Mouse (Mus musculus) myocyte (in vitro differentiated cells): ENCODE data around the gene Olfr559. TPM values are rescaled to one million over a fixed set of nuclear protein-coding genes. Genes with fewer than 3 reads are reported as not detected.

Experiments used
- H3K27me3 ChIP-seq: one replicate; pipeline ENCODE4 v1.6.1; 2011; ENCODE audit not compliant: control insufficient read depth, insufficient read depth, insufficient read length
- H3K36me3 ChIP-seq: one replicate; pipeline ENCODE4 v1.6.1; 2011; ENCODE audit not compliant: control insufficient read depth, insufficient read depth
- H3K4me2 ChIP-seq: one replicate; pipeline ENCODE4 v1.6.1; 2011; ENCODE audit warnings: low read depth, control low read depth
- H3K4me3 ChIP-seq: one replicate; pipeline ENCODE4 v1.5.1; 2011; ENCODE audit warnings: mild to moderate bottlenecking, control low read depth, moderate library complexity
- H3K79me2 ChIP-seq: one replicate; pipeline ENCODE4 v1.6.1; 2011; ENCODE audit not compliant: control insufficient read depth, insufficient read depth
- H3ac ChIP-seq: one replicate; pipeline ENCODE4 v1.6.1; 2011; ENCODE audit not compliant: control insufficient read depth, insufficient read length
- CEBPB ChIP-seq: IDR thresholded peaks from 2 replicates; pipeline ENCODE4 v1.6.1; 2011; ENCODE audit warnings: mild to moderate bottlenecking, moderate library complexity; ENCODE audit not compliant: poor library complexity, insufficient read depth, severe bottlenecking
- E2F4 ChIP-seq: IDR thresholded peaks from one replicate; pipeline ENCODE4 v1.6.1; 2011; ENCODE audit warnings: mild to moderate bottlenecking, control low read depth, moderate library complexity; ENCODE audit not compliant: insufficient read depth
- MAX ChIP-seq: IDR thresholded peaks from one replicate; pipeline ENCODE4 v1.6.1; 2011; ENCODE audit warnings: low read depth, mild to moderate bottlenecking, control low read depth
- MYOD1 ChIP-seq, 3 experiments: IDR thresholded peaks; one replicate each; pipeline ENCODE4 v1.6.1; 2011; ENCODE audit warnings: control low read depth in 2 of 3, low read depth in 2 of 3, mild to moderate bottlenecking in 2 of 3, moderate library complexity in 1 of 3; ENCODE audit not compliant: insufficient read length in 2 of 3, control insufficient read depth in 1 of 3
- MYOG ChIP-seq, 3 experiments: IDR thresholded peaks; one replicate each; pipeline ENCODE4 v1.6.1; 2011; ENCODE audit warnings: control low read depth in 2 of 3, low read depth in 2 of 3, mild to moderate bottlenecking in 2 of 3; ENCODE audit not compliant: insufficient read length in 2 of 3, control insufficient read depth in 1 of 3, insufficient read depth in 1 of 3
- POLR2A ChIP-seq: IDR thresholded peaks from one replicate; pipeline ENCODE4 v1.6.1; 2011; ENCODE audit warnings: low read depth, mild to moderate bottlenecking, control low read depth, moderate library complexity; ENCODE audit not compliant: insufficient read length
- POLR2AphosphoS2 ChIP-seq: IDR thresholded peaks from one replicate; pipeline ENCODE4 v1.6.1; 2011; ENCODE audit warnings: low read depth, control low read depth; ENCODE audit not compliant: insufficient read length
- REST ChIP-seq: IDR thresholded peaks from one replicate; pipeline ENCODE4 v1.6.1; 2011; ENCODE audit warnings: mild to moderate bottlenecking, control low read depth, moderate library complexity; ENCODE audit not compliant: insufficient read depth, insufficient read length
- SRF ChIP-seq: IDR thresholded peaks from one replicate; pipeline ENCODE4 v1.6.1; 2011; ENCODE audit warnings: low read depth; ENCODE audit not compliant: control insufficient read depth, insufficient read length
- TCF12 ChIP-seq: IDR thresholded peaks from one replicate; pipeline ENCODE4 v1.6.1; 2011; ENCODE audit warnings: mild to moderate bottlenecking, control low read depth; ENCODE audit not compliant: poor library complexity, insufficient read depth, severe bottlenecking
- TCF3 ChIP-seq: IDR thresholded peaks from one replicate; pipeline ENCODE4 v1.6.1; 2011; ENCODE audit warnings: low read depth, control low read depth; ENCODE audit not compliant: insufficient read length
- USF1 ChIP-seq: IDR thresholded peaks from one replicate; pipeline ENCODE4 v1.6.1; 2011; ENCODE audit warnings: low read depth, mild to moderate bottlenecking, control low read depth, moderate library complexity
- polyA plus RNA-seq: library from polyadenylated mRNA; unstranded; fragments of >200 nt; fragmentation: generic; extraction: Trizol; gene quantifications from one replicate; pipeline ENCODE4 v1.2.1, GENCODE M21; 2012; ENCODE audit warnings: missing spikeins

Gene Olfr559
- polyA plus RNA-seq, 1 experiment, result not detected

DNA sequence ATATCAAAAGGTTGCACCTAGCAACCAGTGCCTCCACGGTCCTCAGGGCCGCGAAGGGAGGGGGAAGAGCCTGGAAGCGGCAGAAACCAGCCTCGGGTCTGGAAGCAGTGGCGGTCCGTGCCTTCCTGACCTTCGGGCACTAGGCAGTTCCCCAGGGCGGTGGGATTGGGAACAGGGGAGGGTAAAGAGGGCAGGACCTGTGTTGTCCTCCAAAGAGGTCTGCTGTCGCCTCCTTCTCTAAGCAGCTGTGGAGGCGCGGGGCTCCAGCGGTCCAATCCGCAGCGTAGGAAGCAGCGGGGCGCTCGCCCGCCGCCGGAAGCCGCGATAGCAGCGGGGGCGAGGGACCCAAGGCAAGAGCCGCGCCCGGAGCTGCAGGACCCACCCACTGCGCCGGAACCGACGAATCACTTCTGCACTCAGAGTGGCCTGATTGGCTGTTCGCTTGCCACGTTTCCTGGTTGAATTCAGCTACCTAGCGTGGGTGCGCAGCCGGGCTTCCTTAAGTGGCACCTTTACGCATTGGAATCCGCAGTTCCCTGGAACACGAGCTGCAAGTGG is 40.3 kb downstream of the Olfr559 start, which contains the start of gene Trim68:
TSS of gene Trim68 (minus strand) at position 384 of the 558 bp plus-strand sequence.
- H3K4me2 ChIP-seq, result peak within 1 kb of the TSS; percentile 82
- TF ChIP-seq POLR2AphosphoS2 (peak; percentile 38), USF1 (peak; percentile 38), MYOG (IDR thresholded peaks at IDR 0.05; ENCODE audit: control insufficient read depth in 1 of 3, insufficient read depth in 1 of 3, insufficient read length in 2 of 3, low read depth in 2 of 3) (no peak), E2F4 (no peak), REST (no peak), CEBPB (no peak), POLR2A (peak; percentile 66), TCF12 (no peak), MYOD1 (IDR thresholded peaks at IDR 0.05; ENCODE audit: control insufficient read depth in 1 of 3, insufficient read length in 2 of 3, low read depth in 2 of 3) (peak in 1 of 3 experiments; percentile 11), MAX (no peak), SRF (no peak), TCF3 (no peak)

DNA sequence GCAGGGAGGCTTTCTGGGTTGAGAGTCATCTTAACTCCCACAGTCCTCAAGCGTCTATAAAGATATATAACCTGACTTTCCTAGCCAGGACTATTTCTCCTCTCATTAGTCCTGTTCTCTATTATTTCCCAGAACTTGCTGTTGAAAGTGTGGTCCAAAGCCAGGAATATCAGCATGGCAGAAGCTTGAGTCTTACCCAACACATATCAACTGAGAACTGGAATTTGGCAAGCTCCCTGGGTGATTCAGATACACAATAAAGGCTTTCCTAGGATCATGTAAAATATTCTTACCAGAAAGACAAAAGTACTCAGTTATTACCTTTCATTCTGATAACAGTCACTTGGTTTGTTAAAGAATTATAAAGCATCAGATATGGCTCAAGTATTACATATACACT is 45.4 kb downstream of the Olfr559 start:
- Histone ChIP-seq H3K4me2 (no peak overlapping the region), H3K4me3 (no peak overlapping the region), H3K79me2 (no peaks in the 10 kb centered on the region), H3K27me3 (no peaks in the 10 kb centered on the region), H3K36me3 (no peaks in the 10 kb centered on the region), H3ac (no peak overlapping the region)
- no peak for TF ChIP-seq POLR2A
- TF ChIP-seq MAX, result no peak
- TF ChIP-seq REST, result no peak
- TF ChIP-seq USF1, result no peak
- no peak for TF ChIP-seq E2F4

More for the DNA sequence above, 40.3 kb downstream of the Olfr559 start, which contains the start of gene Trim68:
- H3K36me3 ChIP-seq, result no peaks in the 10 kb centered on the region
- no peak within 1 kb of the TSS for H3ac ChIP-seq
- peak within 1 kb of the TSS; percentile 35 for H3K4me3 ChIP-seq
- no peaks in the 10 kb centered on the region for H3K27me3 ChIP-seq
- no peaks in the 10 kb centered on the region for H3K79me2 ChIP-seq

DNA sequence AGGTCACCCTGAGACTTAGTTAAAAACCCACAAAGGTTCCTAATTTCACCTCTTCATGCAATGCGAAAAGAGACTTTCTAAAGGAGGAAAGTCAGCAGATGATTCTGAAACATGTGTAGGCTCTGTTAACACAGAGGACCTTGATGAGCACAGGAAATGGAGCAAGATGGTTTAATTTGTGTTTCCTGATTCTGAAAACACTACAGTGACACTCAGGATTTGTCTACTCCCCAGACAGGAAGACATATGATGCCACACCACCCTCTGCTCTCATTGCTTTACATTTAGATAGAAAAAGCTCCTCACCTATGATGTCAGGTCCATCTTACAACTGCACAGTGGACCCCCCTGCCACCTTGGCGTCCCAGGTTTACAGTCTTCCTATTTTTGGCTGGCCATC is 51.1 kb downstream of the Olfr559 start:
- H3ac ChIP-seq, result no peak overlapping the region
- TF ChIP-seq CEBPB (no peak), MYOG (IDR thresholded peaks at IDR 0.05; ENCODE audit: control insufficient read depth in 1 of 3, insufficient read depth in 1 of 3, insufficient read length in 2 of 3, low read depth in 2 of 3) (no peak), USF1 (no peak), TCF12 (no peak), E2F4 (no peak), SRF (no peak), MAX (no peak), MYOD1 (IDR thresholded peaks at IDR 0.05; ENCODE audit: control insufficient read depth in 1 of 3, insufficient read length in 2 of 3, low read depth in 2 of 3) (no peak), POLR2AphosphoS2 (no peak), TCF3 (no peak)
- no peak overlapping the region for H3K4me2 ChIP-seq
- no peaks in the 10 kb centered on the region for H3K36me3 ChIP-seq
- H3K4me3 ChIP-seq, result no peak overlapping the region
- no peaks in the 10 kb centered on the region for H3K27me3 ChIP-seq
- no peaks in the 10 kb centered on the region for H3K79me2 ChIP-seq

Other genes starting within 250 kb of the Olfr559 start
- not detected for gene Olfr543, start 245.8 kb downstream of the Olfr559 start, polyA plus RNA-seq
- gene Olfr544, start 239.2 kb downstream of the Olfr559 start, polyA plus RNA-seq, result not detected
- gene Olfr545, start 227.9 kb downstream of the Olfr559 start, polyA plus RNA-seq, result not detected
- not detected for gene Olfr547, start 192.7 kb downstream of the Olfr559 start, polyA plus RNA-seq
- not detected for gene Olfr548-ps1, start 186.6 kb downstream of the Olfr559 start, polyA plus RNA-seq
- not detected for gene Olfr549, start 177.6 kb downstream of the Olfr559 start, polyA plus RNA-seq
- 0.43 TPM for gene Trim21, start 162.0 kb downstream of the Olfr559 start, polyA plus RNA-seq
- gene Olfr550, start 156.0 kb downstream of the Olfr559 start, polyA plus RNA-seq, result not detected
- gene Olfr551, start 135.6 kb downstream of the Olfr559 start, polyA plus RNA-seq, result not detected
- gene Olfr552, start 129.7 kb downstream of the Olfr559 start, polyA plus RNA-seq, result not detected
- not detected for gene Olfr553, start 109.3 kb downstream of the Olfr559 start, polyA plus RNA-seq
- gene Olfr554, start 89.1 kb downstream of the Olfr559 start, polyA plus RNA-seq, result not detected
- not detected for gene Olfr555, start 68.7 kb downstream of the Olfr559 start, polyA plus RNA-seq
- gene Olfr556, start 62.6 kb downstream of the Olfr559 start, polyA plus RNA-seq, result not detected
- gene Trim68, start 40.2 kb downstream of the Olfr559 start, polyA plus RNA-seq, result 3.2 TPM
- gene Olfr557, start 31.6 kb downstream of the Olfr559 start, polyA plus RNA-seq, result not detected
- not detected for gene Olfr558, start 25.3 kb downstream of the Olfr559 start, polyA plus RNA-seq
- not detected for gene Olfr33, start 8.4 kb downstream of the Olfr559 start, polyA plus RNA-seq
- gene Olfr560, start 31.9 kb upstream of the Olfr559 start, polyA plus RNA-seq, result not detected
- not detected for gene Olfr78, start 32.0 kb upstream of the Olfr559 start, polyA plus RNA-seq
- not detected for gene Olfr561, start 43.7 kb upstream of the Olfr559 start, polyA plus RNA-seq
- gene Olfr564, start 76.0 kb upstream of the Olfr559 start, polyA plus RNA-seq, result not detected
- gene Olfr566, start 131.3 kb upstream of the Olfr559 start, polyA plus RNA-seq, result not detected
- not detected for gene Olfr568, start 149.6 kb upstream of the Olfr559 start, polyA plus RNA-seq
- not detected for gene Olfr569, start 163.4 kb upstream of the Olfr559 start, polyA plus RNA-seq
- not detected for gene Olfr570, start 167.1 kb upstream of the Olfr559 start, polyA plus RNA-seq
- gene Olfr571, start 190.0 kb upstream of the Olfr559 start, polyA plus RNA-seq, result not detected
- not detected for gene Olfr572, start 196.9 kb upstream of the Olfr559 start, polyA plus RNA-seq
- gene Olfr573-ps1, start 215.1 kb upstream of the Olfr559 start, polyA plus RNA-seq, result not detected
- gene Olfr574, start 221.0 kb upstream of the Olfr559 start, polyA plus RNA-seq, result not detected
- not detected for gene Olfr575, start 231.3 kb upstream of the Olfr559 start, polyA plus RNA-seq
- not detected for gene Olfr576, start 235.2 kb upstream of the Olfr559 start, polyA plus RNA-seq
- not detected for gene Olfr577, start 248.5 kb upstream of the Olfr559 start, polyA plus RNA-seq